Mouse (Mus musculus) hindbrain, postnatal 0 days (tissue): ENCODE measurements around the gene Tlr9. TPM values are rescaled to one million over a fixed set of nuclear protein-coding genes. Genes with fewer than 3 reads are reported as not detected.

Source experiments
- ATAC-seq: fragments of 200-750 bp; cut with Nextera tagmentation; 2 replicates; pipeline ENCODE4 v1.8.0; 2017; ENCODE audit warnings: mild to moderate bottlenecking, moderate TSS enrichment, moderate library complexity
- DNase-seq: peaks from one replicate; pipeline ENCODE4 v3.0.0-alpha.2; 2015; ENCODE audit warnings: low spot score
- H3K27ac ChIP-seq: fragments of 300-500 bp; sonication (generic); 2 replicates; pipeline ENCODE4 v1.5.1; 2014; ENCODE audit warnings: mild to moderate bottlenecking
- H3K27me3 ChIP-seq: fragments of 300-500 bp; sonication (generic); 2 replicates; pipeline ENCODE4 v1.6.1; 2014; ENCODE audit warnings: low read length, mixed read lengths; ENCODE audit not compliant: insufficient read depth
- H3K36me3 ChIP-seq: fragments of 300-500 bp; sonication (generic); 2 replicates; pipeline ENCODE4 v1.6.1; 2014; ENCODE audit warnings: low read length, mixed read lengths; ENCODE audit not compliant: insufficient read depth
- H3K4me1 ChIP-seq: fragments of 300-500 bp; sonication (generic); 2 replicates; pipeline ENCODE4 v1.6.1; 2014; ENCODE audit warnings: antibody characterized with exemption, low read length, mixed read lengths; ENCODE audit not compliant: insufficient read depth
- H3K4me2 ChIP-seq: fragments of 300-500 bp; sonication (generic); 2 replicates; pipeline ENCODE4 v1.6.1; 2014; ENCODE audit warnings: low read depth, mild to moderate bottlenecking, low read length, moderate library complexity, mixed read lengths
- H3K4me3 ChIP-seq: fragments of 300-500 bp; sonication (generic); 2 replicates; pipeline ENCODE4 v1.5.1; 2014; ENCODE audit warnings: low read length
- H3K9ac ChIP-seq: fragments of 300-500 bp; sonication (generic); replicated peaks from 2 replicates; pipeline ENCODE4 v1.6.1; 2014; ENCODE audit warnings: mild to moderate bottlenecking, low read length, moderate library complexity, mixed read lengths
- H3K9me3 ChIP-seq: fragments of 300-500 bp; sonication (generic); 2 replicates; pipeline ENCODE4 v1.6.1; 2016; ENCODE audit warnings: low read length, mixed read lengths
- CTCF ChIP-seq: IDR thresholded peaks from 2 replicates; pipeline ENCODE4 v1.5.1; 2016; ENCODE audit warnings: antibody characterized with exemption, control low read depth, low read depth
- WGBS: fragments of 180-500 bp; shearing (Covaris S2); extraction: QIAGEN DNeasy Blood & Tissue Kit; methylation state at CpG from one replicate; pipeline ENCODE4 v1.1.7; 2014; 5-methylcytosine and 5-hydroxymethylcytosine counted together
- polyA plus RNA-seq: library from polyadenylated mRNA; unstranded; fragments of >200 nt; fragmentation: Nextera tagmentation; extraction: Ambion mirVana; gene quantifications from 2 replicates; pipeline ENCODE4 v1.2.1, GENCODE M21; 2015
- total RNA-seq: library from RNA; depleted of rRNA; stranded (reverse); fragments of >200 nt; gene quantifications from 2 replicates; pipeline ENCODE4 v1.2.3, GENCODE M21; 2014; rRNA removed

Gene Tlr9
- total RNA-seq: 0.36 and 0.37 TPM in 2 replicates
- 0.09 and 0.11 TPM in 2 replicates for polyA plus RNA-seq

GRCm38 (mm10) chr9:106222261-106222851 is at the start of gene Tlr9:
Tlr9 (plus strand) TSS chr9:106222598.
- ATAC-seq (no peak), DNase-seq (no peak)
- no peak for TF ChIP-seq CTCF
- H3K27me3 ChIP-seq: 0 out of 2 replicates have a peak, but pooled peaks cover 4% of the 10 kb centered on the region
- H3K9ac ChIP-seq: no peak within 1 kb of the TSS
- WGBS: 72% methylated on average over 4 of the region's 4 CpGs
- H3K4me2 ChIP-seq: no peak within 1 kb of the TSS
- no peak within 1 kb of the TSS for H3K27ac ChIP-seq
- no peaks in the 10 kb centered on the region for H3K36me3 ChIP-seq
- no peak within 1 kb of the TSS for H3K4me3 ChIP-seq
- no peaks in the 10 kb centered on the region for H3K9me3 ChIP-seq
- peaks cover 6% of the 10 kb centered on the region; the same call in 1 of the 2 replicates for H3K4me1 ChIP-seq

- H3K36me3 ChIP-seq: peaks cover 14% of the 10 kb centered on the region; the same call in 1 of the 2 replicates
- H3K27ac ChIP-seq: no peak overlapping the region
- peak overlapping the region; percentile 83 for H3K4me3 ChIP-seq
- H3K4me2 ChIP-seq: peak overlapping the region; percentile 88
- WGBS: 49% methylated on average over 2 of the region's 2 CpGs
- ATAC-seq (no peak), DNase-seq (no peak)
- no peak for TF ChIP-seq CTCF
- peaks cover 19% of the 10 kb centered on the region for H3K4me1 ChIP-seq
- H3K9me3 ChIP-seq: no peaks in the 10 kb centered on the region
- no peaks in the 10 kb centered on the region for H3K27me3 ChIP-seq
- no peak overlapping the region; the same call in 1 of the 2 replicates for H3K9ac ChIP-seq
Observed at GRCm38 (mm10) chr9:106173363-106173762, 49.0 kb upstream of the Tlr9 start.

GRCm38 (mm10) chr9:106175552-106176200 is 46.7 kb upstream of the Tlr9 start:
- H3K4me3 ChIP-seq: no peak overlapping the region
- ATAC-seq (no peak), DNase-seq (no peak)
- no peak for TF ChIP-seq CTCF
- 0 out of 2 replicates have a peak overlapping the region, but pooled peaks have one; percentile 33 for H3K4me2 ChIP-seq
- H3K27ac ChIP-seq: no peak overlapping the region
- H3K4me1 ChIP-seq: peaks cover 19% of the 10 kb centered on the region
- H3K27me3 ChIP-seq: no peaks in the 10 kb centered on the region
- no peak overlapping the region for H3K9ac ChIP-seq
- peaks cover 27% of the 10 kb centered on the region for H3K36me3 ChIP-seq
- H3K9me3 ChIP-seq: no peaks in the 10 kb centered on the region
- WGBS: 77% methylated on average over 3 of the region's 3 CpGs

- peaks cover 19% of the 10 kb centered on the region for H3K4me1 ChIP-seq
- no peaks in the 10 kb centered on the region for H3K27me3 ChIP-seq
- H3K27ac ChIP-seq: no peak overlapping the region
- TF ChIP-seq CTCF: no peak
- no peaks in the 10 kb centered on the region for H3K9me3 ChIP-seq
- no peak for DNase-seq
- H3K4me2 ChIP-seq: no peak overlapping the region
- no peak overlapping the region for H3K9ac ChIP-seq
- WGBS: 85% methylated on average over 5 of the region's 5 CpGs
- no peak overlapping the region for H3K4me3 ChIP-seq
- H3K36me3 ChIP-seq: peaks cover 30% of the 10 kb centered on the region
- no peak for ATAC-seq
Observed at GRCm38 (mm10) chr9:106176769-106177168, 45.6 kb upstream of the Tlr9 start.

GRCm38 (mm10) chr9:106177799-106178198 is 44.6 kb upstream of the Tlr9 start:
- TF ChIP-seq CTCF: no peak
- H3K4me2 ChIP-seq: no peak overlapping the region
- peaks cover 40% of the 10 kb centered on the region for H3K36me3 ChIP-seq
- no peaks in the 10 kb centered on the region for H3K27me3 ChIP-seq
- 87% methylated on average over 6 of the region's 6 CpGs for WGBS
- no peak overlapping the region for H3K9ac ChIP-seq
- ATAC-seq (no peak), DNase-seq (no peak)
- H3K4me1 ChIP-seq: peaks cover 19% of the 10 kb centered on the region
- H3K27ac ChIP-seq: no peak overlapping the region
- no peak overlapping the region for H3K4me3 ChIP-seq
- H3K9me3 ChIP-seq: no peaks in the 10 kb centered on the region

- Histone ChIP-seq H3K27ac (no peak overlapping the region), H3K4me2 (no peak overlapping the region), H3K36me3 (peaks cover 56% of the 10 kb centered on the region), H3K9me3 (no peaks in the 10 kb centered on the region), H3K4me3 (no peak overlapping the region), H3K9ac (no peak overlapping the region), H3K4me1 (peaks cover 5% of the 10 kb centered on the region; the same call in 1 of the 2 replicates), H3K27me3 (no peaks in the 10 kb centered on the region)
- ATAC-seq (no peak), DNase-seq (no peak)
- TF ChIP-seq CTCF: no peak
- WGBS: 85% methylated on average over 2 of the region's 2 CpGs
Observed at GRCm38 (mm10) chr9:106179454-106179853, 42.9 kb upstream of the Tlr9 start.

- H3K27ac ChIP-seq: no peak overlapping the region
- WGBS: 93% methylated on average over 3 of the region's 3 CpGs
- peaks cover 1% of the 10 kb centered on the region; the same call in 1 of the 2 replicates for H3K4me1 ChIP-seq
- DNase-seq (no peak), ATAC-seq (no peak)
- no peak overlapping the region for H3K4me3 ChIP-seq
- H3K9me3 ChIP-seq: no peaks in the 10 kb centered on the region
- H3K4me2 ChIP-seq: no peak overlapping the region
- no peak for TF ChIP-seq CTCF
- H3K36me3 ChIP-seq: peaks cover 61% of the 10 kb centered on the region
- H3K9ac ChIP-seq: no peak overlapping the region
- H3K27me3 ChIP-seq: no peaks in the 10 kb centered on the region
Observed at GRCm38 (mm10) chr9:106179964-106180363, 42.4 kb upstream of the Tlr9 start.
